Mouse (Mus musculus): Measurements from ENCODE around the gene Mast2. TPM values are rescaled to one million over a fixed set of nuclear protein-coding genes. Genes with fewer than 3 reads are reported as not detected.

Mast2 gene
- 11.0 and 11.5 TPM in 2 replicates for polyA plus RNA-seq (2015; fragmentation: Nextera tagmentation; extraction: Ambion mirVana)

DNA sequence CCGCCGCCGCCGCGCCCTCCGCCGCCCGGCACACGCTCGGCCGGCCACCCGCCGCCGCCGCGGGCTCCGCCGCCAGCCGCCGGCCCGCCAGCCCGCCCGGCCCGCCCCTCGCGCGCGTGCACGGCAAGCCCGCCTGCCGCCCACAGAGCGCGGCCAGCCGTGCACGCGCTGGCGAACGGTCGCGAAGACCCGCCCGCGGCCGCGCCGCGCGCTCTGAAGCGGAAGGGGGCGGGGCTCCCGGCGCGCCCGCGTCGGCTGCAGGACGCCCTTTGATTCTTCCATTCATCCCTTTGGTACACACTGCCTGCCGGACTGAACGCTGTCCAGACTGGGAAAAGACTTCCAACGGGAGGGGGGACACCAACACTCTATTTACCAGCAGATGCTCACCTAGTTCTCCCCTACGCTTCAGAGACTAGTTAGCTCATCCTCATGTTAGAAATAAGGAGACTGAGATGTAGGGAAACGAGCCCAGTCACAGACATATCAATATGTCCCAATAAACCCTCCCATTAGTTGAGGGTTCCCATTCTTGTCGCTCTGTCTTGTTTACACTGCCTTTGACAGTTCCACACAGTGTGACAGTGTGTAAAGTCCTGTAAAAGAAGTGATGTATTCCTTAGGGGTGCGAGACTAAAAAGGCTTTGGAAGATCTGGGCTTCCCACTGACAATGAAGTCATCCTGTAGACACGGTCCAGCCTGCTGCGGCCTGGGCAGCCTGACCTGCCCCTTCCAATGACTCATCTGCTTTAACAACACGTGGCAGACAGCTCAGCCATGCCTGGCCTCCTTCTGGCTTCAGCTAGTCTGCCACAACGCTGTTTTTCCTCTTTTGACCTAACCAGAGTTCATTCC is at the start of gene Mast2:
Mast2 (minus strand) TSS at position 58 of the 856 bp plus-strand sequence.
- Histone ChIP-seq H3K27me3 (ENCODE audit: control insufficient read depth, insufficient read depth, low read depth, low read length) (no peaks in the 10 kb centered on the region), H3K9me3 (ENCODE audit: control insufficient read depth, low read length) (peaks cover 4% of the 10 kb centered on the region; the same call in 1 of the 2 replicates), H3K4me3 (ENCODE audit: low read length) (peak within 1 kb of the TSS; percentile 99), H3K4me1 (replicated peaks; ENCODE audit: control insufficient read depth, insufficient read depth, low read length) (peaks cover 9% of the 10 kb centered on the region), H3K9ac (ENCODE audit: low read length) (peak within 1 kb of the TSS; percentile 96), H3K27ac (ENCODE audit: low read length) (peak within 1 kb of the TSS; percentile 81), H3K36me3 (ENCODE audit: control insufficient read depth, insufficient read depth, low read length) (no peaks in the 10 kb centered on the region), H3K4me2 (ENCODE audit: low read depth, low read length) (peak within 1 kb of the TSS; percentile 81)
- peak; percentile 95 for ATAC-seq (ENCODE audit: low read depth)
- 1% methylated on average over 58 of the region's 68 CpGs for WGBS

DNA sequence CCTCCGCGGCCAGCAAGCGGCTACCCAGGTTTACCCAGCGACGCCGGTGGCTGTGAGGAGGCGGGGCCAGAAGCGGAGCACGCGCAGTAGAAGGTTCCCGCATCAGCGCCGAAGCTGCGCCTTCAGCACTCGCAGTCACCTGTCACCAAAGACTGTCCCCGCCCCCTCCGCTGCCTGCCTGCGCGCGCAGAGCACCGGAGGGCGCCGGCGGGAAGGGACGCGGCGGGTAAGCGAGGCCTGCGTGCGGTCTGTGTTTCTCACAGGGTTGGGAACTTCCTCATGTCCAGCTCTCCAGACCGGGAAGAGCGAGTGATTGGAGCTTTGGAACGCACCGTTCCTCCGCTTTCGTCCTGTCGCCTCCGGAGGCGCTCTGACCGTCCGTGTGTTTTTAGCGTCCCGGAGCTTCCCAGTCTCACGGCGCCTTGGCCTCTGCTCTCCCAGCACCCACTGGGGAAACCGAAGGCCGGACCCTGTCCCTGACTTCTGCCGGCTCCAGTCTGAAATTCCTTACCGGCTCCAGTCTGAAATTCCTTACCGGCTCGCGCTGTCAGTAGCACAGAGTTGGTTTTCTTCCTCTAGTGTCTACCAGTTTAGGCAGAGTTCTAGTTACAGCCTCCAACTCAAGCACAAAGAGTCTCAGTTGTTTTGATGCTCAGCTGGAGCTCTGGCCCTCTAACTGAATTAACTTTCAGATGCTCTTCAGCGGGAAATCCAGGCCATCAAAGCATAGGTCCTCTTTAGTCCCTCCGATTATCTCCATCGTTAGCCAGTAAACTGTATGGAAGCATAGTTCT is 43.6 kb upstream of the Mast2 start, which contains the start of gene Ipp:
Ipp (plus strand) TSS at position 125 of the 794 bp plus-strand sequence.
- H3K27me3 ChIP-seq (ENCODE audit: control insufficient read depth, insufficient read depth, low read depth, low read length) = no peaks in the 10 kb centered on the region
- H3K27ac ChIP-seq (ENCODE audit: low read length) = peak within 1 kb of the TSS; percentile 96
- no peaks in the 10 kb centered on the region for H3K36me3 ChIP-seq (ENCODE audit: control insufficient read depth, insufficient read depth, low read length)
- no peaks in the 10 kb centered on the region for H3K9me3 ChIP-seq (ENCODE audit: control insufficient read depth, low read length)
- peak within 1 kb of the TSS; percentile 75 for H3K4me2 ChIP-seq (ENCODE audit: low read depth, low read length)
- H3K4me1 ChIP-seq (replicated peaks; ENCODE audit: control insufficient read depth, insufficient read depth, low read length) = peaks cover 2% of the 10 kb centered on the region; the same call in 1 of the 2 replicates
- under 1% methylated on average over 51 of the region's 55 CpGs for WGBS
- H3K9ac ChIP-seq (ENCODE audit: low read length) = peak within 1 kb of the TSS; percentile 87
- peak within 1 kb of the TSS; percentile 74 for H3K4me3 ChIP-seq (ENCODE audit: low read length)
- peak; percentile 98 for ATAC-seq (ENCODE audit: low read depth)

DNA sequence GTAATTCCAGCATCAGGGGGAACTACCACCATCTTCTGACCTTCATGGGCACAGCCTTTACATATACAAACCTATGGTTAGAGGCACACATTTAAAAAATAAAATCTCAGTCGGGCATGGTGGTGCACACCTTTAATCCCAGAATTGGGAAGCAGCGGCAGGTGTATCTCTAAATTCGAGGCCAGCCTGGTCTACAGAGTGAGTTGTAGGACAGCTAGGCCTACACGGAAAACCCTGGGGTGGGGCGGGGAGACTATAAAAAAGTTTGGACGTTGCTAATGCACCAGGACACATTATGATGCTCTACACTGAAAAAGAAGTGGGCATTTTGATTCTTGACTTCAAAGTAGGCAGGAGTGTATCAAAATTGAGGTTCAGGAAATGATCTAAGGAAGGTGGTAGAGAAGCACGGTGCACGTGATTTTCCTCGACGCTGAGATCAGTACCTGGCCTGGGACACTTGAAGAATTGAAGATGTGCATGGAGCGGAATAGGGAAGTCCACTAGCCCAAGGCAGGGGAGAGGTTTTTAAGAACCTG is 43.0 kb upstream of the Mast2 start:
- WGBS = 23% methylated on average over 11 of the region's 11 CpGs
- peak overlapping the region; percentile 75 for H3K4me2 ChIP-seq (ENCODE audit: low read depth, low read length)
- H3K27ac ChIP-seq (ENCODE audit: low read length) = no peak overlapping the region; the same call in 1 of the 2 replicates
- H3K27me3 ChIP-seq (ENCODE audit: control insufficient read depth, insufficient read depth, low read depth, low read length) = no peaks in the 10 kb centered on the region
- peaks cover 2% of the 10 kb centered on the region; the same call in 1 of the 2 replicates for H3K4me1 ChIP-seq (replicated peaks; ENCODE audit: control insufficient read depth, insufficient read depth, low read length)
- peak; percentile 2; the same call in 1 of the 2 replicates for ATAC-seq (ENCODE audit: low read depth)
- no peaks in the 10 kb centered on the region for H3K36me3 ChIP-seq (ENCODE audit: control insufficient read depth, insufficient read depth, low read length)
- H3K9me3 ChIP-seq (ENCODE audit: control insufficient read depth, low read length) = no peaks in the 10 kb centered on the region
- peak overlapping the region; percentile 74 for H3K4me3 ChIP-seq (ENCODE audit: low read length)
- H3K9ac ChIP-seq (ENCODE audit: low read length) = peak overlapping the region; percentile 87

DNA sequence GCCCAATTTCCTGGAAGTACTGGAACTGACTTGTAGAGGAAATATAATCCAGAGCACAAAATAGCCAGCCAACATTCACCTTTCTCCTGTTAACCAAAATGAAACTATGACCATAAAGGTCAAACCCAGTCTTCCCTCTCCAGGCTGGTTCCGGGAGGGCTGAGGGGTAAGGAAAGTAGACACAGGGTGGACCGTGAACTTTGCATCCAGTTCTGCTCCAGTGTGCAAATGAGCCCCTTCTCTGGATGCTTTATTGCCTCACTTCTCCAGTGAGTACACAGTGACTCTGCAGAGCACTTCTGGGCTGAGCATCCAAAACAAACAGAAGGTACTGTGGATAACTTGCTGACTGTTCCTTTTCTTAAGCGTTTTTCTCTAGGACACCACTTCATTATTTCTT is 36.0 kb upstream of the Mast2 start:
- H3K9me3 ChIP-seq (ENCODE audit: control insufficient read depth, low read length) = no peaks in the 10 kb centered on the region
- no peaks in the 10 kb centered on the region for H3K27me3 ChIP-seq (ENCODE audit: control insufficient read depth, insufficient read depth, low read depth, low read length)
- no peaks in the 10 kb centered on the region for H3K36me3 ChIP-seq (ENCODE audit: control insufficient read depth, insufficient read depth, low read length)
- H3K4me3 ChIP-seq (ENCODE audit: low read length) = no peak overlapping the region
- ATAC-seq (ENCODE audit: low read depth) = no peak
- 63% methylated on average over 3 of the region's 3 CpGs for WGBS
- no peak overlapping the region for H3K27ac ChIP-seq (ENCODE audit: low read length)
- H3K4me1 ChIP-seq (replicated peaks; ENCODE audit: control insufficient read depth, insufficient read depth, low read length) = no peaks in the 10 kb centered on the region
- H3K9ac ChIP-seq (ENCODE audit: low read length) = 0 out of 2 replicates have a peak overlapping the region, but pooled peaks have one; percentile 20
- H3K4me2 ChIP-seq (ENCODE audit: low read depth, low read length) = no peak overlapping the region

DNA sequence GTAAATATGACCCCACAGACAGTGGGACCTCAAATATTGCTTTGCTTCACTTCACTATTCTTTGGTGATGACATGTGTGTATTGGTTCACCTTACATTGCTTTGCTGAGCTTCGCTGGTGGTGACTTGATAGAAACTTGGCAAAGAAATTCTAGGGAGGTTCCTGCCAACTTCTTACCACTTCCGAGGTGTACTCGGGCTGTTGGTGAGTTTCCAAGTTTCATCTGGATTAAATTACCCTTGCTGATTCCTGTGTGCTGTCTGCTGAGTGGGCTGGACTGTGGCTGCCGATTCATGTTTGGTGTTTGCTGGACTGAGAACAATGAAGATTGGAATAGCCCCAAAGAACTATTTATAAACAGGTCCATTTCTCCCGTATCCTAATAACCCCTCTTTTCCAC is 29.7 kb upstream of the Mast2 start:
- no peak overlapping the region for H3K9ac ChIP-seq (ENCODE audit: low read length)
- H3K9me3 ChIP-seq (ENCODE audit: control insufficient read depth, low read length) = peaks cover 6% of the 10 kb centered on the region; the same call in 1 of the 2 replicates
- H3K27me3 ChIP-seq (ENCODE audit: control insufficient read depth, insufficient read depth, low read depth, low read length) = no peaks in the 10 kb centered on the region
- peaks cover 18% of the 10 kb centered on the region for H3K4me1 ChIP-seq (replicated peaks; ENCODE audit: control insufficient read depth, insufficient read depth, low read length)
- no peak overlapping the region for H3K4me3 ChIP-seq (ENCODE audit: low read length)
- H3K36me3 ChIP-seq (ENCODE audit: control insufficient read depth, insufficient read depth, low read length) = no peaks in the 10 kb centered on the region
- no peak for ATAC-seq (ENCODE audit: low read depth)
- no peak overlapping the region for H3K4me2 ChIP-seq (ENCODE audit: low read depth, low read length)
- H3K27ac ChIP-seq (ENCODE audit: low read length) = no peak overlapping the region
- WGBS = 70% methylated on average over 5 of the region's 5 CpGs

DNA sequence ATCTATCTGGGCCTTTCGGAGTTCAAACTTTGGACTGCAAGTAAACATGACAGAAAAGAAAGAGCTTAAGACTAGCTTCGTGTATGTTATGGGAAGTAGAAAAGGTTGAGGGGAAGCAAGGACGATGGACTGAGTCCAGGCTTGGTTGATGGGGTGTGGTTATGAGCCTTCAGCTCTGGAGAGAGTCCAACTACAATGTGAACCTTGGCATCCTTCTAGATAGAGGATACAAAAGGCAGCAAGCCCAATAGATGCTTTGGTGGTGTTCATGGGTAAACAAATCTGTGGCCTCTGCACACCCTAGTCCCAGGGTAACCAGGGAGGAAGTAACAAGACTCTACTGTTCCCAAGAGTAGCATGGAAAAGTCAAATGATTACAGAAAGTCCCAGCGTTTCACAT is 28.5 kb upstream of the Mast2 start:
- ATAC-seq (ENCODE audit: low read depth) = peak; percentile 58
- WGBS = 40% methylated on average over 4 of the region's 4 CpGs
- Histone ChIP-seq H3K9me3 (ENCODE audit: control insufficient read depth, low read length) (peaks cover 6% of the 10 kb centered on the region; the same call in 1 of the 2 replicates), H3K27ac (ENCODE audit: low read length) (peak overlapping the region; percentile 51), H3K27me3 (ENCODE audit: control insufficient read depth, insufficient read depth, low read depth, low read length) (no peaks in the 10 kb centered on the region), H3K36me3 (ENCODE audit: control insufficient read depth, insufficient read depth, low read length) (no peaks in the 10 kb centered on the region), H3K9ac (ENCODE audit: low read length) (no peak overlapping the region), H3K4me3 (ENCODE audit: low read length) (no peak overlapping the region), H3K4me1 (replicated peaks; ENCODE audit: control insufficient read depth, insufficient read depth, low read length) (peaks cover 18% of the 10 kb centered on the region), H3K4me2 (ENCODE audit: low read depth, low read length) (0 out of 2 replicates have a peak overlapping the region, but pooled peaks have one; percentile 23)

DNA sequence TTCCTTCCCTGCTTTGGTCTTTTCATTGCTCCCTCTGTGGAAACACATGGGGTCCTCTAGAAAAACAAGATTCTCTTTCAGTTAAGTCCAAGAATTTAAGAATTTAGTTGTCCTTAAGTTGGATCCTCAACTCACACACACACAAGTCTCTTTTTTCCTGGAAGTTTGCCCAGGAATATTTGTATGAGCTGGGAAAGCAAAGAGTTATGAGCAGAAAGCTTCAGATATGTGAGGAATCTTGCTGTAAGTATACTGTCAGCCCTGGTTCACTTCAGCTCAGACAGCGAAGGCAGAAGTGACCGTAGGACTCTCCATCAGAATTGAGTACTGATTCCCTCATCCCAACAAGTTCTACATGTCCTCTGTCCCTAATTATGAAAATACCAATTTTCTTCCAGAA is 27.9 kb upstream of the Mast2 start:
- WGBS = 22% methylated on average over 2 of the region's 2 CpGs
- peak overlapping the region; percentile 23; the same call in 1 of the 2 replicates for H3K4me2 ChIP-seq (ENCODE audit: low read depth, low read length)
- peak; percentile 83 for ATAC-seq (ENCODE audit: low read depth)

DNA sequence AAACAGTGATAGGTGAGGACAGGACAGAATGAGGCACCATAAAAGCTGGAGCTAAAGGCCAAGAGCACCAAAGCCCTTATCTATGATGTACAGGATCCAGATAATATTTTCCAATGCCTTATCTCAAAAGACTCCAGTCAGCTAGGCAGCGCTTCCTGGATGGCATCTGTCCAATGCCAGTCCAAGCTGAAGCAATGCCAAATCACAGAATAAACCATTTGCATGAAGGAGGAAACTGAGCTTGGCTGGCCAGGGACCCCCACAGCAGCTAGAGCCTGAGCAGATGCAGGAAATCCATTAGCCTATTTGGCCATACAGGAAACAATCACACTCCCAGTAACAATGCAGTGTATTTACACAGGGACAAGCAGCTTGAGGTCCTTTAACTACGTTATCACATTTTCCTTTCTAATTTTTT is 27.1 kb upstream of the Mast2 start:
- Histone ChIP-seq H3K4me2 (ENCODE audit: low read depth, low read length) (0 out of 2 replicates have a peak overlapping the region, but pooled peaks have one; percentile 5), H3K9ac (ENCODE audit: low read length) (no peak overlapping the region), H3K4me1 (replicated peaks; ENCODE audit: control insufficient read depth, insufficient read depth, low read length) (peaks cover 18% of the 10 kb centered on the region), H3K4me3 (ENCODE audit: low read length) (no peak overlapping the region), H3K9me3 (ENCODE audit: control insufficient read depth, low read length) (peaks cover 6% of the 10 kb centered on the region; the same call in 1 of the 2 replicates), H3K27ac (ENCODE audit: low read length) (peak overlapping the region; percentile 51), H3K27me3 (ENCODE audit: control insufficient read depth, insufficient read depth, low read depth, low read length) (no peaks in the 10 kb centered on the region), H3K36me3 (ENCODE audit: control insufficient read depth, insufficient read depth, low read length) (no peaks in the 10 kb centered on the region)
- WGBS = 16% methylated on average over 2 of the region's 2 CpGs
- peak; percentile 89 for ATAC-seq (ENCODE audit: low read depth)

More for the DNA sequence above, 27.9 kb upstream of the Mast2 start:
- Histone ChIP-seq H3K4me3 (ENCODE audit: low read length) (no peak overlapping the region), H3K27ac (ENCODE audit: low read length) (peak overlapping the region; percentile 51), H3K4me1 (replicated peaks; ENCODE audit: control insufficient read depth, insufficient read depth, low read length) (peaks cover 18% of the 10 kb centered on the region), H3K9me3 (ENCODE audit: control insufficient read depth, low read length) (peaks cover 6% of the 10 kb centered on the region; the same call in 1 of the 2 replicates), H3K27me3 (ENCODE audit: control insufficient read depth, insufficient read depth, low read depth, low read length) (no peaks in the 10 kb centered on the region), H3K9ac (ENCODE audit: low read length) (no peak overlapping the region), H3K36me3 (ENCODE audit: control insufficient read depth, insufficient read depth, low read length) (no peaks in the 10 kb centered on the region)

Data from lung, embryonic 16.5 days (tissue).